12 mouse cellular contexts compared by ENCODE assay signal in genomic region chr1:57096740-57097139, GRCm38 (mm10).
A peak's percentile ranks its signal among the peaks of the same experiment; 100 is the strongest.
DNase-seq lines count a peak whose midpoint lies in the region; ATAC-seq lines count a peak whose summit lies in the region.
"Had no signal": no experiment of that assay in that cellular context is flagged by ENCODE, and none has a peak within 500 bp of the region (broad histone marks: within the 10 kb centered on the region; RNA-seq: fewer than 3 reads in every experiment).

No protein-coding gene starts in this region.

- intact Hi-C loops in heart, postnatal 25 days (cut with DNase I) = no loop called here

- H3K4me2 ChIP-seq in kidney, embryonic 15.5 days = no peak overlapping the region
- 0 out of 2 replicates have a peak overlapping the region, but pooled peaks have one; percentile 14 for H3K4me2 ChIP-seq in embryonic facial prominence, embryonic 14.5 days (ENCODE audit: low read depth, low read length)
- no peak overlapping the region for H3K4me2 ChIP-seq in neural tube, embryonic 11.5 days (ENCODE audit: low read depth)
- H3K4me2 ChIP-seq in liver, embryonic 12.5 days = no peak overlapping the region
- H3K4me2 ChIP-seq: forebrain, embryonic 15.5 days had no signal

- H3K27ac ChIP-seq in kidney, embryonic 15.5 days = no peak overlapping the region
- peak overlapping the region; percentile 68; the same call in 1 of the 2 replicates for H3K27ac ChIP-seq in embryonic facial prominence, embryonic 14.5 days (replicated peaks; ENCODE audit: low read depth, low read length)
- H3K27ac ChIP-seq in neural tube, embryonic 11.5 days (ENCODE audit: low read depth, low read length) = no peak overlapping the region
- H3K27ac ChIP-seq in liver, embryonic 12.5 days = no peak overlapping the region
- H3K27ac ChIP-seq: forebrain, embryonic 15.5 days had no signal

- H3K4me1 ChIP-seq in kidney, embryonic 15.5 days = no peaks in the 10 kb centered on the region
- peaks cover 19% of the 10 kb centered on the region for H3K4me1 ChIP-seq in embryonic facial prominence, embryonic 14.5 days (ENCODE audit: control insufficient read depth, insufficient read depth, low read length)
- H3K4me1 ChIP-seq in neural tube, embryonic 11.5 days (ENCODE audit: control insufficient read depth, insufficient read depth, low read length) = no peaks in the 10 kb centered on the region
- H3K4me1 ChIP-seq in liver, embryonic 12.5 days = no peaks in the 10 kb centered on the region
- H3K4me1 ChIP-seq: megakaryocyte, embryonic 14.5 days had no signal

- no peak overlapping the region for H3K4me3 ChIP-seq in kidney, embryonic 15.5 days (replicated peaks)
- H3K4me3 ChIP-seq in embryonic facial prominence, embryonic 14.5 days (ENCODE audit: low read depth, low read length) = no peak overlapping the region
- no peak overlapping the region for H3K4me3 ChIP-seq in neural tube, embryonic 11.5 days (ENCODE audit: low read depth, low read length)
- H3K4me3 ChIP-seq in liver, embryonic 12.5 days = no peak overlapping the region
- H3K4me3 ChIP-seq: forebrain, embryonic 15.5 days; megakaryocyte, embryonic 14.5 days had no signal

- 65% methylated on average over 8 of the region's 8 CpGs for WGBS in kidney, embryonic 15.5 days
- 34% methylated on average over 8 of the region's 8 CpGs for WGBS in embryonic facial prominence, embryonic 14.5 days
- 64% methylated on average over 8 of the region's 8 CpGs for WGBS in neural tube, embryonic 11.5 days
- 69% methylated on average over 8 of the region's 8 CpGs for WGBS in liver, embryonic 12.5 days (ENCODE audit: insufficient replicate concordance)

- no peak overlapping the region for H3K9ac ChIP-seq in kidney, embryonic 15.5 days
- H3K9ac ChIP-seq in embryonic facial prominence, embryonic 14.5 days (ENCODE audit: low read depth, low read length) = peak overlapping the region; percentile 22; the same call in 1 of the 2 replicates
- H3K9ac ChIP-seq in neural tube, embryonic 11.5 days (ENCODE audit: low read length) = no peak overlapping the region
- no peak overlapping the region for H3K9ac ChIP-seq in liver, embryonic 12.5 days
- H3K9ac ChIP-seq: forebrain, embryonic 15.5 days had no signal

- DNase-seq in heart, adult 11 months = peak; percentile 62
- DNase-seq in heart, postnatal 25 days (ENCODE audit: low spot score) = no peak
- DNase-seq in kidney, postnatal 10 days = peak; percentile 30
- peak; percentile 79 for DNase-seq in embryonic facial prominence, embryonic 14.5 days (ENCODE audit: low spot score)
- DNase-seq in neural tube, embryonic 11.5 days (ENCODE audit: low spot score) = peak; percentile 28
- no peak for DNase-seq in testis, postnatal 14 days (ENCODE audit: low spot score)
- DNase-seq: B cell, adult 2 months; kidney, adult 2 months had no signal

- H3K36me3 ChIP-seq in kidney, embryonic 15.5 days = no peaks in the 10 kb centered on the region
- H3K36me3 ChIP-seq in embryonic facial prominence, embryonic 14.5 days (ENCODE audit: control insufficient read depth, insufficient read depth, low read length) = no peaks in the 10 kb centered on the region
- no peaks in the 10 kb centered on the region for H3K36me3 ChIP-seq in neural tube, embryonic 11.5 days (ENCODE audit: control insufficient read depth, insufficient read depth, low read length)
- H3K36me3 ChIP-seq in liver, embryonic 12.5 days = no peaks in the 10 kb centered on the region
- H3K36me3 ChIP-seq: forebrain, embryonic 15.5 days had no signal

- no peak for ATAC-seq in kidney, embryonic 15.5 days (replicated peaks; ENCODE audit: low FRiP score)
- ATAC-seq in embryonic facial prominence, embryonic 14.5 days (ENCODE audit: low read depth) = peak; percentile 32; the same call in 1 of the 2 replicates
- ATAC-seq in neural tube, embryonic 11.5 days (ENCODE audit: insufficient read depth, low FRiP score, low TSS enrichment) = no peak
- ATAC-seq in liver, embryonic 12.5 days = no peak
- ATAC-seq: forebrain, embryonic 15.5 days had no signal

- no peaks in the 10 kb centered on the region for H3K27me3 ChIP-seq in kidney, embryonic 15.5 days
- H3K27me3 ChIP-seq in embryonic facial prominence, embryonic 14.5 days (replicated peaks; ENCODE audit: control insufficient read depth, insufficient read depth, low read length) = no peaks in the 10 kb centered on the region
- H3K27me3 ChIP-seq in neural tube, embryonic 11.5 days (ENCODE audit: control insufficient read depth, insufficient read depth, low read length) = no peaks in the 10 kb centered on the region
- no peaks in the 10 kb centered on the region for H3K27me3 ChIP-seq in liver, embryonic 12.5 days (replicated peaks)
- H3K27me3 ChIP-seq: forebrain, embryonic 15.5 days; megakaryocyte, embryonic 14.5 days had no signal

- no peaks in the 10 kb centered on the region for H3K9me3 ChIP-seq in kidney, embryonic 15.5 days (replicated peaks)
- no peaks in the 10 kb centered on the region for H3K9me3 ChIP-seq in embryonic facial prominence, embryonic 14.5 days (ENCODE audit: control insufficient read depth, low read length)
- H3K9me3 ChIP-seq in neural tube, embryonic 11.5 days (ENCODE audit: control insufficient read depth, low read length) = no peaks in the 10 kb centered on the region
- no peaks in the 10 kb centered on the region for H3K9me3 ChIP-seq in liver, embryonic 12.5 days (replicated peaks)
- H3K9me3 ChIP-seq: forebrain, embryonic 15.5 days had no signal

Comparison
In these comparisons a context has a peak if more than half of its experiments do, and no peak if none do; other contexts are left out.
1. DNase-seq: peak in heart, adult 11 months (single experiment), kidney, postnatal 10 days (single experiment), embryonic facial prominence, embryonic 14.5 days (single experiment) and neural tube, embryonic 11.5 days (single experiment); none in heart, postnatal 25 days (single experiment) and testis, postnatal 14 days (single experiment).